Mouse (Mus musculus) liver, postnatal 0 days (tissue): ENCODE results near the gene Zfp940.

Source experiments
- CTCF ChIP-seq: sonication (generic); IDR thresholded peaks from 2 replicates; pipeline ENCODE4 v1.5.1; 2016; ENCODE audit warnings: antibody characterized with exemption, low read depth
- EP300 ChIP-seq: IDR thresholded peaks from 2 replicates; pipeline ENCODE4 v1.6.1; 2016; ENCODE audit warnings: antibody characterized with exemption, low read depth, mild to moderate bottlenecking

DNA sequence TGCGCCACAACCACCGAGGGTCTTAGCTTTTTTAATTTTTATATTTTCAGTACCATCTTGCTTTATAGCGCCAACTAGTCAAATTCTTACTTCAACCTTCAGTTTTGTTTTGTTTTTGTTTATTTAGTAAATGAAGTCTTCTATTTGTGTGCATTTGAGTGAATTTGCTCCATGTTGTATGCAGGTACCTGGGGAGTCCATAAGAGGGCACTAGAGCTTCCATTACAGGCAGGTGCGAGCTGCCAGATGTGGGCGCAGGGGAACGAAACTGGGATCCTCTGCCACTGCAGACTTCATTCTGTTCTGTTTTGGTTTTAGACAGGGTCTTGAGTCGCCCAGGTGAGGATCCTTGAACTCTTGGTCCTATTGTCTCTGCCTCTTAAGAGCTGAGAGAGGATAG, 8.2 kb upstream of the Zfp940 start:
- TF ChIP-seq EP300: no peak
- TF ChIP-seq CTCF: peak; percentile 34
